Mouse (Mus musculus) brain, embryonic 14.5 days (tissue): Measurements from ENCODE around the gene Ldah.

Experiments used
- CTCF ChIP-seq: fragments of 200-500 bp; IDR thresholded peaks from 2 replicates; pipeline ENCODE4 v1.5.1; 2012; ENCODE audit warnings: inconsistent platforms, mild to moderate bottlenecking, moderate library complexity, borderline replicate concordance; ENCODE audit not compliant: insufficient read depth, insufficient read length; ENCODE audit errors: extremely low read depth
- POLR2A ChIP-seq: fragments of 200-500 bp; IDR thresholded peaks from 2 replicates; pipeline ENCODE4 v1.6.1; 2012; ENCODE audit warnings: mild to moderate bottlenecking, inconsistent platforms, borderline replicate concordance; ENCODE audit not compliant: poor library complexity, insufficient read depth, insufficient read length, severe bottlenecking; ENCODE audit errors: extremely low read depth

DNA sequence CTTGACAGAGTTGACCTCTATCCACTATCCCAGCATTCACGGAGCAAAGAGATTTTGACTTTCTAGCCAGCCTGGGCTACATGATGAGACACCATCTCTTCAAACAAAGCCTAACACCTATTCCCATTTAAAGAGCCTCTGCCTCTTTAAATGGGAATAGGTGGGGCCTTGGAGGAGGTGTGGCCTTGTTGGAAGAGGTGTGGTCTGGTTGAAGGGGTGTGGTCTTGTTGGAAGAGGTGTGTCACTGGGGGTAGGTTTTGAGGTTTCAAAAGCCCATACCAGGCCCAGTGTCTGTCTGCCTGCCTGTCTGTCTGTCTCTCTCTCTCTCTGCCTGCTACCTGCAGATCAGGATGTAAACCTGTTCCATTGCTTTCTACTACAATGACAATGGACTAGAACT, 99.0 kb downstream of the Ldah start:
- TF ChIP-seq CTCF (no peak), POLR2A (no peak)
